Mouse (Mus musculus) spleen, adult 2 months (tissue): ENCODE results near the gene Vav2. TPM values are rescaled to one million over a fixed set of nuclear protein-coding genes. Genes with fewer than 3 reads are reported as not detected.

ENCODE experiments used
- DNase-seq, 2 experiments: peaks; one replicate each; pipeline versions ENCODE4 v3.0.0 to v3.0.0-alpha.2; 2012 to 2021; ENCODE audit warnings: low spot score in 2 of 2, low read depth in 1 of 2
- H3K27ac ChIP-seq: fragments of 200-500 bp; 2 replicates; pipeline ENCODE4 v1.5.1; 2012; ENCODE audit warnings: low read length, inconsistent platforms; ENCODE audit not compliant: insufficient read depth
- H3K27me3 ChIP-seq: fragments of 200-500 bp; 2 replicates; pipeline ENCODE4 v1.6.1; 2012; ENCODE audit warnings: mild to moderate bottlenecking, moderate library complexity, low read length, inconsistent platforms; ENCODE audit not compliant: control insufficient read depth, insufficient read depth
- H3K36me3 ChIP-seq: fragments of 200-500 bp; 2 replicates; pipeline ENCODE4 v1.6.1; 2012; ENCODE audit warnings: mild to moderate bottlenecking, low read length, inconsistent platforms; ENCODE audit not compliant: control insufficient read depth, insufficient read depth
- H3K4me1 ChIP-seq: fragments of 200-500 bp; 2 replicates; pipeline ENCODE4 v1.6.1; 2011; ENCODE audit warnings: inconsistent platforms; ENCODE audit not compliant: control insufficient read depth, insufficient read depth, insufficient read length
- H3K4me3 ChIP-seq: fragments of 200-500 bp; 2 replicates; pipeline ENCODE4 v1.5.1; 2011; ENCODE audit warnings: mild to moderate bottlenecking, inconsistent platforms; ENCODE audit not compliant: insufficient read depth, insufficient read length; ENCODE audit errors: extremely low read depth
- CTCF ChIP-seq: fragments of 200-500 bp; IDR thresholded peaks from 2 replicates; pipeline ENCODE4 v1.5.1; 2011; ENCODE audit warnings: mild to moderate bottlenecking, inconsistent platforms; ENCODE audit not compliant: insufficient read depth, insufficient read length, insufficient replicate concordance; ENCODE audit errors: extremely low read depth
- POLR2A ChIP-seq: fragments of 200-500 bp; IDR thresholded peaks from 2 replicates; pipeline ENCODE4 v1.6.1; 2011; ENCODE audit warnings: low read depth, low read length, inconsistent platforms
- WGBS: fragments of 180-500 bp; shearing (Covaris S2); methylation state at CpG from one replicate; pipeline ENCODE4 v1.1.7; 2018; 5-methylcytosine and 5-hydroxymethylcytosine counted together
- polyA plus RNA-seq: library from polyadenylated mRNA; depleted of rRNA; stranded (reverse); fragments of >200 nt; gene quantifications from 2 replicates; pipeline ENCODE4 v1.2.3, GENCODE M21; 2012; rRNA removed

The Vav2 gene
- polyA plus RNA-seq, 1 experiment: 53.8 TPM

- no peak for TF ChIP-seq POLR2A
- TF ChIP-seq CTCF: no peak
These were observed 208.3 kb downstream of the Vav2 start for GRCm38 (mm10) chr2:27218569-27218968.

GRCm38 (mm10) chr2:27218121-27218544, 208.7 kb downstream of the Vav2 start:
- whole genome bisulfite sequencing: 95% methylated on average over 2 of the region's 2 CpGs
- Histone ChIP-seq H3K36me3 (no peaks in the 10 kb centered on the region), H3K4me3 (no peak overlapping the region), H3K27ac (no peak overlapping the region), H3K4me1 (no peaks in the 10 kb centered on the region), H3K27me3 (no peaks in the 10 kb centered on the region)
- no peak for TF ChIP-seq CTCF
- no peak for TF ChIP-seq POLR2A
- no peak for DNase-seq

More at GRCm38 (mm10) chr2:27218569-27218968, 208.3 kb downstream of the Vav2 start:
- H3K27me3 ChIP-seq: no peaks in the 10 kb centered on the region
- no peaks in the 10 kb centered on the region for H3K36me3 ChIP-seq
- DNase-seq: no peak
- H3K27ac ChIP-seq: no peak overlapping the region
- no peaks in the 10 kb centered on the region for H3K4me1 ChIP-seq
- 92% methylated on average over 8 of the region's 8 CpGs for WGBS
- no peak overlapping the region for H3K4me3 ChIP-seq

GRCm38 (mm10) chr2:27215537-27215936, 211.3 kb downstream of the Vav2 start:
- TF ChIP-seq POLR2A: no peak
- H3K4me3 ChIP-seq: no peak overlapping the region
- no peaks in the 10 kb centered on the region for H3K36me3 ChIP-seq
- H3K4me1 ChIP-seq: peaks cover 15% of the 10 kb centered on the region; the same call in 1 of the 2 replicates
- WGBS: 79% methylated on average over 2 of the region's 2 CpGs
- H3K27me3 ChIP-seq: no peaks in the 10 kb centered on the region
- H3K27ac ChIP-seq: no peak overlapping the region
- DNase-seq: no peak

Other genes starting within 250 kb of the Vav2 start
- gene Sardh, start 178.7 kb downstream of the Vav2 start, polyA plus RNA-seq: 8.8 and 9.4 TPM in 2 replicates
- 1.8 and 2.4 TPM in 2 replicates for gene Brd3os, start 15.3 kb upstream of the Vav2 start, polyA plus RNA-seq
- gene Brd3, start 80.6 kb upstream of the Vav2 start, polyA plus RNA-seq: 18.2 and 23.7 TPM in 2 replicates
- gene Wdr5, start 88.1 kb upstream of the Vav2 start, polyA plus RNA-seq: 17.3 and 23.7 TPM in 2 replicates
- 40.6 and 44.9 TPM in 2 replicates for gene Rxra, start 249.4 kb upstream of the Vav2 start, polyA plus RNA-seq